Mouse (Mus musculus) cerebellum, adult 2 months (tissue): ENCODE results near the gene Wwc2. TPM values are rescaled to one million over a fixed set of nuclear protein-coding genes. Genes with fewer than 3 reads are reported as not detected.

ENCODE experiments used
- DNase-seq, 2 experiments: peaks; one replicate each; pipeline ENCODE4 v3.0.0; 2021
- H3K27ac ChIP-seq: fragments of 200-500 bp; 2 replicates; pipeline ENCODE4 v1.5.1; 2012; ENCODE audit warnings: low read length, control low read depth, inconsistent platforms; ENCODE audit not compliant: insufficient read depth
- H3K27me3 ChIP-seq: fragments of 200-500 bp; 2 replicates; pipeline ENCODE4 v1.6.1; 2012; ENCODE audit warnings: inconsistent platforms, mild to moderate bottlenecking, low read length, moderate library complexity; ENCODE audit not compliant: control insufficient read depth, insufficient read depth
- H3K4me1 ChIP-seq: fragments of 200-500 bp; 2 replicates; pipeline ENCODE4 v1.6.1; 2011; ENCODE audit warnings: low read length; ENCODE audit not compliant: control insufficient read depth, insufficient read depth
- H3K4me3 ChIP-seq: fragments of 200-500 bp; replicated peaks from 2 replicates; pipeline ENCODE3; 2011; ENCODE audit warnings: mild to moderate bottlenecking, low read depth, low read length, control low read depth; ENCODE audit not compliant: insufficient read depth
- CTCF ChIP-seq: fragments of 200-500 bp; IDR thresholded peaks from 2 replicates; pipeline ENCODE4 v1.5.1; 2011; ENCODE audit warnings: low read depth, mild to moderate bottlenecking, control low read depth, low read length, moderate library complexity, borderline replicate concordance; ENCODE audit not compliant: insufficient read depth
- POLR2A ChIP-seq: fragments of 200-500 bp; IDR thresholded peaks from 2 replicates; pipeline ENCODE4 v1.6.1; 2011; ENCODE audit warnings: low read length, control low read depth, borderline replicate concordance; ENCODE audit not compliant: insufficient read depth
- WGBS: fragments of 180-500 bp; shearing (Covaris S2); methylation state at CpG from one replicate; pipeline ENCODE4 v1.1.7; 2018; 5-methylcytosine and 5-hydroxymethylcytosine counted together
- polyA plus RNA-seq: library from polyadenylated mRNA; depleted of rRNA; stranded (reverse); fragments of >200 nt; gene quantifications from 2 replicates; pipeline ENCODE4 v1.2.3, GENCODE M21; 2012; rRNA removed

Wwc2 gene
- 5.7 and 6.3 TPM in 2 replicates for polyA plus RNA-seq

GRCm38 (mm10) chr8:47990911-47991820 is at the start of gene Wwc2:
Gene Wwc2, minus strand, starts transcription at chr8:47990924.
- Histone ChIP-seq H3K27ac (no peak within 1 kb of the TSS), H3K4me3 (peak within 1 kb of the TSS; percentile 68), H3K4me1 (no peaks in the 10 kb centered on the region; the same call in 1 of the 2 replicates), H3K27me3 (no peaks in the 10 kb centered on the region)
- peak; percentile 38 to 40 for DNase-seq
- TF ChIP-seq CTCF (no peak), POLR2A (no peak)
- WGBS, result 7% methylated on average over 41 of the region's 46 CpGs

DNA sequence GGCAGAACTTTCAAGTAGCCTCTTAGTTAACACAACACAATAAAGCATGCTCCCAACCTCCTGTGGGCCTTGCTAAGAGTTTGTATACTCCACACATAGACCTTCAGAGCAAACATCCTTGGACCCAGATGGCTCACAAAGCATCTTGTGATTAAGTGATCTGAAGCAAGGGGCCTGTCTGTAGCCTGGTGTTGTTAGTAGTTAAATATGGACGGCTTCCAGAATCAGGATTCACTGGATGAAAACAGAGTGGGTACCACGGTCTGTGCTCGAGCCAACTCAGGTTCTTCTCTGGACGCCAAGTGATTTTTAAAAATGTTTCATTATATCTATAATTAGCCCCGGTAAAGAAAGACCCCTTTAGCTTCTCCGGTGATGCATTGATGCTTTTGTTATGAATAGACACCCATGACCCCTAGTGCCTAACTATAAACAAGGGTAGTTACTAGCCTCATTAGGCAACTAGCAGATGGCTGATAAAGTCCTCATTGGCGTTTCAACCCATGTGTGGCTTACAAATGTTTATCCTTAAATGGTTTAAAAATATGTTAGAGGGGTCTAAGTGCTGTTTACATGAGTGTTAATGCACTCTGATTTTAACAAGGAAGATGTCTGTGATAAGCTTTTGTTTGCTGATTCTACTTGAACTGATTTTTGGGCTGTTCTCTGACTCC is 47.7 kb upstream of the Wwc2 start:
- WGBS, result 60% methylated on average over 7 of the region's 7 CpGs
- no peak for TF ChIP-seq POLR2A
- TF ChIP-seq CTCF, result no peak
- no peak for DNase-seq
- no peak overlapping the region for H3K4me3 ChIP-seq
- no peaks in the 10 kb centered on the region for H3K27me3 ChIP-seq
- H3K4me1 ChIP-seq, result no peaks in the 10 kb centered on the region
- no peak overlapping the region for H3K27ac ChIP-seq

DNA sequence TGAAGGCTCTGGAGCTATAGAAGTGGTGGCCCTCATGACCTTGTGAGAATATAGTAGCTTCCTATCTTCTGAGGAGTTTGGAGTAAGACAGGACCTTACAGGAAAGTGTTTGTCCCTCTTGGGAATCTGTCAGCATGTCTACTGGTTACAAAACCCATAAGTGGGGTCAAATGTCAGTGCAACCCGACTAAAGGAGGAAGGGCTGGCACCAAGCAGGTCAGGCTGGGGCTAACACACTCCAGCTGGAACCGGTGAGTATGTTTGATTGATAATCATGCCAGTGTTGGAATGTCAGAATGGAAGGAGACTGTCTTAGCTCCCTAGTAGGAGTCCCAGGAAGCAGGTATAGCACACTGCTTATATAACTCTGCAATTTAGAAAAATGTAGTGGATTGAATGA is 41.3 kb upstream of the Wwc2 start:
- Histone ChIP-seq H3K27ac (no peak overlapping the region), H3K27me3 (no peaks in the 10 kb centered on the region), H3K4me1 (no peaks in the 10 kb centered on the region), H3K4me3 (no peak overlapping the region)
- no peak for DNase-seq
- TF ChIP-seq CTCF, result no peak
- 45% methylated on average over 2 of the region's 2 CpGs for WGBS

GRCm38 (mm10) chr8:48030667-48031066 is 39.9 kb upstream of the Wwc2 start:
- no peak for DNase-seq
- H3K4me3 ChIP-seq, result no peak overlapping the region
- no peaks in the 10 kb centered on the region for H3K27me3 ChIP-seq
- H3K4me1 ChIP-seq, result no peaks in the 10 kb centered on the region
- 58% methylated on average over 1 of the region's 1 CpGs for WGBS
- no peak for TF ChIP-seq CTCF
- no peak for TF ChIP-seq POLR2A
- H3K27ac ChIP-seq, result no peak overlapping the region

DNA sequence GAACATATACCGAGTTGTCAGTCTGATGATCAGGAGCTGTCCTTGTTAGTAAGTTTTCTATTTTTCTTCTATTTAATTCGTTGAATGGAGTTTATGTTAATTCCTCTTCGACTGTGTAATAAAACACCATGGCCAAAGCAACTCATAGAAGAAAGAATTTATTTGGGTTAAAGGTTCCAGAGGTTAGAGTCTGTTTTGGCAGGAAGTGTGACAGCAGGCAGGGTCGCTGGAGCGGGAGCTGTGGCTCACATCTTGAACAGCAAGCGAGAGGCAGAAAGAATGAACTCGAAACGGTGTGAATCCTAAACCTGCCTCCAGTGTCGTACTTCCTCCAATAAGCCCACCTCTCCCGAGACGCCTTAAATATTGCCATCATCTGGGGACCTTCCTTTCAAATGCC is 36.1 kb upstream of the Wwc2 start:
- no peak overlapping the region for H3K4me3 ChIP-seq
- H3K27me3 ChIP-seq, result no peaks in the 10 kb centered on the region
- TF ChIP-seq CTCF, result no peak
- no peak for TF ChIP-seq POLR2A
- H3K27ac ChIP-seq, result no peak overlapping the region
- no peak for DNase-seq
- H3K4me1 ChIP-seq, result no peaks in the 10 kb centered on the region
- WGBS, result 57% methylated on average over 11 of the region's 11 CpGs

GRCm38 (mm10) chr8:48023206-48023605 is 32.5 kb upstream of the Wwc2 start:
- Histone ChIP-seq H3K4me1 (no peaks in the 10 kb centered on the region), H3K27me3 (no peaks in the 10 kb centered on the region), H3K4me3 (no peak overlapping the region), H3K27ac (no peak overlapping the region)
- no peak for DNase-seq
- WGBS, result 80% methylated on average over 8 of the region's 8 CpGs
- TF ChIP-seq POLR2A (no peak), CTCF (no peak)

DNA sequence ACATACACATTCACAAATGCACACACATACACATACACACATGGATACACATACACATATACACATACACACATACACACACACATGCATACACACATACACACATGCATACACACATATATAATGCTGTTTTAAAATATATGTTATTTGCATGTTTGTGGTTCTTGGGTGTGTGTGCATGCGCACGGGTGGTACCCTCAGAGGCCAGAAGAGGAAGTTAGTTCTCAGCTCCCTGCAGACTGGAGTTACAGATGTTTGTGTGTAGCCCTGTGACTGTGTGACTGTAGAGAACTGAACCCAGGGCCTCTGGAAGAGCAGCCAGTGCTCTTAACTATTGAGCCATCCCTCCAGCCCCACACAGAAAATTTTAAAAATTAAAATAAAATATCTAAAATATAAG is 29.0 kb upstream of the Wwc2 start:
- H3K27me3 ChIP-seq, result no peaks in the 10 kb centered on the region
- H3K4me1 ChIP-seq, result no peaks in the 10 kb centered on the region
- no peak for DNase-seq
- TF ChIP-seq POLR2A, result no peak
- TF ChIP-seq CTCF, result no peak
- H3K27ac ChIP-seq, result no peak overlapping the region
- no peak overlapping the region for H3K4me3 ChIP-seq
- 88% methylated on average over 2 of the region's 2 CpGs for WGBS

- TF ChIP-seq CTCF (peak; percentile 90), POLR2A (no peak)
- peak; percentile 40 to 69 for DNase-seq
- Histone ChIP-seq H3K27me3 (no peaks in the 10 kb centered on the region), H3K4me1 (no peaks in the 10 kb centered on the region), H3K27ac (no peak overlapping the region), H3K4me3 (no peak overlapping the region)
- 25% methylated on average over 8 of the region's 8 CpGs for WGBS
Measured at GRCm38 (mm10) chr8:48016538-48016937, 25.8 kb upstream of the Wwc2 start.
